7 mouse cellular contexts compared by ENCODE assay signal in genomic region chr2:134017109-134017508, GRCm38 (mm10).
DNase-seq lines count a peak whose midpoint lies in the region; ATAC-seq and TF ChIP-seq lines count a peak whose summit lies in the region.

No protein-coding gene starts in this region.

- TF ChIP-seq CTCF in left cerebral cortex, adult 2 months (IDR thresholded peaks at IDR 0.05): peak; percentile 78
- TF ChIP-seq CTCF in Patski (IDR thresholded peaks at IDR 0.05): peak; percentile 51
- no peak for TF ChIP-seq CTCF in thymus, adult 2 months (IDR thresholded peaks at IDR 0.05; ENCODE audit: borderline replicate concordance, control insufficient read depth, extremely low read depth, insufficient read depth, low read length, poor library complexity)

- POLR2A ChIA-PET in Patski (lab: Charles Lee): no interaction called here

- in situ Hi-C loops in Patski (cut with MboI; ENCODE audit: low pct_unique_long_range_greater_than_20kb): loop anchor here (25.0 kb wide), 2 partner anchors 455 to 630 kb away; partner anchors contain the start of gene Bmp2

- TF ChIP-seq POLR2A in thymus, adult 2 months (IDR thresholded peaks at IDR 0.05; ENCODE audit: control insufficient read depth, extremely low read depth, insufficient read depth, low read length, poor library complexity): no peak

- DNase-seq in left cerebral cortex, adult 2 months (ENCODE audit: extremely low spot score in 1 of 2, low spot score in 2 of 2): peak; percentile 26 to 39
- no peak for DNase-seq in left cerebral cortex, adult 11 months (ENCODE audit: low spot score)
- no peak for DNase-seq in Patski (ENCODE audit: low read depth, low spot score)
- no peak for DNase-seq in thymus, adult 2 months

- no peaks in the 10 kb centered on the region for H3K9me3 ChIP-seq in hindbrain, embryonic 15.5 days

- H3K36me3 ChIP-seq in hindbrain, embryonic 15.5 days: no peaks in the 10 kb centered on the region
- H3K36me3 ChIP-seq in thymus, adult 2 months (ENCODE audit: control insufficient read depth, insufficient read depth, low read length): no peaks in the 10 kb centered on the region

- H3K4me1 ChIP-seq in hindbrain, embryonic 15.5 days (replicated peaks): no peaks in the 10 kb centered on the region
- H3K4me1 ChIP-seq in thymus, adult 2 months (replicated peaks; ENCODE audit: control insufficient read depth, insufficient read depth, low read length): no peaks in the 10 kb centered on the region

- H3K4me3 ChIP-seq in left cerebral cortex, adult 2 months: no peak overlapping the region
- H3K4me3 ChIP-seq in hindbrain, embryonic 15.5 days: no peak overlapping the region
- no peak overlapping the region for H3K4me3 ChIP-seq in thymus, adult 2 months (ENCODE audit: control insufficient read depth, insufficient read depth, low read length)

- CTCF ChIA-PET in Patski (lab: Charles Lee): interaction anchor here (0.6 to 1.8 kb wide), 3 partner anchors 29 to 639 kb away, joined by 3 to 4 read pairs (median 3); no protein-coding TSS in a partner anchor

- H3K27ac ChIP-seq in left cerebral cortex, adult 2 months: no peak overlapping the region
- H3K27ac ChIP-seq in hindbrain, embryonic 15.5 days (replicated peaks): no peak overlapping the region
- no peak overlapping the region for H3K27ac ChIP-seq in thymus, adult 2 months (ENCODE audit: control insufficient read depth, insufficient read depth, low read length)

- H3K9ac ChIP-seq in hindbrain, embryonic 15.5 days: no peak overlapping the region

- peaks cover 48% of the 10 kb centered on the region for H3K27me3 ChIP-seq in Patski
- H3K27me3 ChIP-seq in hindbrain, embryonic 15.5 days: no peaks in the 10 kb centered on the region
- no peaks in the 10 kb centered on the region for H3K27me3 ChIP-seq in thymus, adult 2 months (ENCODE audit: control insufficient read depth, insufficient read depth, low read length)

- intact Hi-C loops in left cerebral cortex, adult 2 months (cut with DNase I): loop anchor here (1.0 to 5.0 kb wide), 5 partner anchors 225 to 995 kb away; no protein-coding TSS in a partner anchor

- H3K4me2 ChIP-seq in hindbrain, embryonic 15.5 days: no peak overlapping the region

- ATAC-seq in Patski: no peak
- ATAC-seq in common myeloid progenitor, adult 5-6 weeks (replicated peaks; ENCODE audit: low read depth, poor library complexity, severe bottlenecking): 0 out of 2 replicates have a peak, but pooled peaks have one; percentile 54
- ATAC-seq in hindbrain, embryonic 15.5 days (ENCODE audit: low FRiP score, low read depth): 0 out of 2 replicates have a peak, but pooled peaks have one; percentile 61
- ATAC-seq in megakaryocyte-erythroid progenitor cell, adult 5-6 weeks (replicated peaks; ENCODE audit: low FRiP score, low TSS enrichment, poor library complexity, severe bottlenecking): peak; percentile 61; the same call in 1 of the 2 replicates

Comparison
In these comparisons a context has a peak if more than half of its experiments do, and no peak if none do; other contexts are left out.
1. DNase-seq: peak in left cerebral cortex, adult 2 months (2 of 2); none in left cerebral cortex, adult 11 months (single experiment), Patski (single experiment) and thymus, adult 2 months (single experiment).